Mouse (Mus musculus): ENCODE measurements around the gene 0610030E20Rik. TPM values are rescaled to one million over a fixed set of nuclear protein-coding genes. Genes with fewer than 3 reads are reported as not detected.

The 0610030E20Rik gene
- polyA plus RNA-seq (2014; fragmentation: Nextera tagmentation; extraction: Ambion mirVana), result 19.6 and 25.0 TPM in 2 replicates

- Histone ChIP-seq H3K9ac (ENCODE audit: low read depth, low read length) (peak within 1 kb of the TSS; percentile 95), H3K27me3 (replicated peaks; ENCODE audit: control insufficient read depth, insufficient read depth, low read length) (0 out of 2 replicates have a peak, but pooled peaks cover 2% of the 10 kb centered on the region), H3K27ac (replicated peaks; ENCODE audit: low read depth, low read length) (peak within 1 kb of the TSS; percentile 92), H3K9me3 (ENCODE audit: control insufficient read depth, low read length) (no peaks in the 10 kb centered on the region), H3K4me2 (ENCODE audit: low read depth, low read length) (peak within 1 kb of the TSS; percentile 81), H3K4me1 (ENCODE audit: control insufficient read depth, insufficient read depth, low read length) (peaks cover 25% of the 10 kb centered on the region), H3K36me3 (ENCODE audit: control insufficient read depth, insufficient read depth, low read length) (peaks cover 33% of the 10 kb centered on the region), H3K4me3 (ENCODE audit: low read depth, low read length) (peak within 1 kb of the TSS; percentile 86)
- DNase-seq (ENCODE audit: low spot score), result peak; percentile 86
- WGBS, result 0% methylated on average over 46 of the region's 72 CpGs
- peak; percentile 70 for ATAC-seq (ENCODE audit: low read depth)
Observed at GRCm38 (mm10) chr6:72347166-72347941, at the start of gene 0610030E20Rik. Gene 0610030E20Rik, plus strand, starts transcription at chr6:72347317.

GRCm38 (mm10) chr6:72297825-72298224 is 49.3 kb upstream of the 0610030E20Rik start:
- Histone ChIP-seq H3K4me3 (ENCODE audit: low read depth, low read length) (no peak overlapping the region), H3K4me2 (ENCODE audit: low read depth, low read length) (no peak overlapping the region), H3K36me3 (ENCODE audit: control insufficient read depth, insufficient read depth, low read length) (no peaks in the 10 kb centered on the region), H3K27me3 (replicated peaks; ENCODE audit: control insufficient read depth, insufficient read depth, low read length) (no peaks in the 10 kb centered on the region), H3K9me3 (ENCODE audit: control insufficient read depth, low read length) (no peaks in the 10 kb centered on the region), H3K9ac (ENCODE audit: low read depth, low read length) (no peak overlapping the region), H3K4me1 (ENCODE audit: control insufficient read depth, insufficient read depth, low read length) (no peaks in the 10 kb centered on the region), H3K27ac (replicated peaks; ENCODE audit: low read depth, low read length) (no peak overlapping the region)
- DNase-seq (ENCODE audit: low spot score), result no peak
- ATAC-seq (ENCODE audit: low read depth), result no peak
- WGBS, result 60% methylated on average over 3 of the region's 3 CpGs

GRCm38 (mm10) chr6:72302349-72302925 is 44.7 kb upstream of the 0610030E20Rik start:
- no peaks in the 10 kb centered on the region for H3K9me3 ChIP-seq (ENCODE audit: control insufficient read depth, low read length)

GRCm38 (mm10) chr6:72303510-72303909 is 43.6 kb upstream of the 0610030E20Rik start:
- DNase-seq (ENCODE audit: low spot score) (no peak), ATAC-seq (ENCODE audit: low read depth) (no peak)
- H3K27ac ChIP-seq (replicated peaks; ENCODE audit: low read depth, low read length), result no peak overlapping the region
- WGBS, result 35% methylated on average over 9 of the region's 9 CpGs
- no peak overlapping the region for H3K9ac ChIP-seq (ENCODE audit: low read depth, low read length)
- H3K27me3 ChIP-seq (replicated peaks; ENCODE audit: control insufficient read depth, insufficient read depth, low read length), result no peaks in the 10 kb centered on the region
- H3K4me2 ChIP-seq (ENCODE audit: low read depth, low read length), result no peak overlapping the region
- no peaks in the 10 kb centered on the region for H3K36me3 ChIP-seq (ENCODE audit: control insufficient read depth, insufficient read depth, low read length)
- no peaks in the 10 kb centered on the region for H3K4me1 ChIP-seq (ENCODE audit: control insufficient read depth, insufficient read depth, low read length)
- H3K9me3 ChIP-seq (ENCODE audit: control insufficient read depth, low read length), result no peaks in the 10 kb centered on the region
- H3K4me3 ChIP-seq (ENCODE audit: low read depth, low read length), result no peak overlapping the region

More at GRCm38 (mm10) chr6:72302349-72302925, 44.7 kb upstream of the 0610030E20Rik start:
- Histone ChIP-seq H3K4me2 (ENCODE audit: low read depth, low read length) (no peak overlapping the region), H3K36me3 (ENCODE audit: control insufficient read depth, insufficient read depth, low read length) (no peaks in the 10 kb centered on the region), H3K4me3 (ENCODE audit: low read depth, low read length) (no peak overlapping the region), H3K4me1 (ENCODE audit: control insufficient read depth, insufficient read depth, low read length) (no peaks in the 10 kb centered on the region), H3K9ac (ENCODE audit: low read depth, low read length) (no peak overlapping the region), H3K27ac (replicated peaks; ENCODE audit: low read depth, low read length) (no peak overlapping the region), H3K27me3 (replicated peaks; ENCODE audit: control insufficient read depth, insufficient read depth, low read length) (no peaks in the 10 kb centered on the region)
- ATAC-seq (ENCODE audit: low read depth) (no peak), DNase-seq (ENCODE audit: low spot score) (no peak)
- 87% methylated on average over 11 of the region's 11 CpGs for WGBS

- no peaks in the 10 kb centered on the region for H3K9me3 ChIP-seq (ENCODE audit: control insufficient read depth, low read length)
- no peaks in the 10 kb centered on the region for H3K27me3 ChIP-seq (replicated peaks; ENCODE audit: control insufficient read depth, insufficient read depth, low read length)
- ATAC-seq (ENCODE audit: low read depth) (no peak), DNase-seq (ENCODE audit: low spot score) (no peak)
- H3K9ac ChIP-seq (ENCODE audit: low read depth, low read length), result no peak overlapping the region
- peaks cover 24% of the 10 kb centered on the region; the same call in 1 of the 2 replicates for H3K36me3 ChIP-seq (ENCODE audit: control insufficient read depth, insufficient read depth, low read length)
- no peak overlapping the region for H3K27ac ChIP-seq (replicated peaks; ENCODE audit: low read depth, low read length)
- H3K4me1 ChIP-seq (ENCODE audit: control insufficient read depth, insufficient read depth, low read length), result no peaks in the 10 kb centered on the region
- H3K4me3 ChIP-seq (ENCODE audit: low read depth, low read length), result no peak overlapping the region
- H3K4me2 ChIP-seq (ENCODE audit: low read depth, low read length), result no peak overlapping the region
- WGBS, result 89% methylated on average over 3 of the region's 3 CpGs
Observed at GRCm38 (mm10) chr6:72312198-72312597, 34.9 kb upstream of the 0610030E20Rik start.

GRCm38 (mm10) chr6:72313124-72313867 is 33.8 kb upstream of the 0610030E20Rik start:
- ATAC-seq (ENCODE audit: low read depth) (no peak), DNase-seq (ENCODE audit: low spot score) (no peak)
- H3K9me3 ChIP-seq (ENCODE audit: control insufficient read depth, low read length), result no peaks in the 10 kb centered on the region
- no peaks in the 10 kb centered on the region for H3K4me1 ChIP-seq (ENCODE audit: control insufficient read depth, insufficient read depth, low read length)
- peaks cover 35% of the 10 kb centered on the region for H3K36me3 ChIP-seq (ENCODE audit: control insufficient read depth, insufficient read depth, low read length)
- no peaks in the 10 kb centered on the region for H3K27me3 ChIP-seq (replicated peaks; ENCODE audit: control insufficient read depth, insufficient read depth, low read length)
- H3K4me3 ChIP-seq (ENCODE audit: low read depth, low read length), result no peak overlapping the region
- WGBS, result 85% methylated on average over 11 of the region's 11 CpGs
- H3K27ac ChIP-seq (replicated peaks; ENCODE audit: low read depth, low read length), result no peak overlapping the region
- no peak overlapping the region for H3K9ac ChIP-seq (ENCODE audit: low read depth, low read length)
- no peak overlapping the region for H3K4me2 ChIP-seq (ENCODE audit: low read depth, low read length)

GRCm38 (mm10) chr6:72315384-72315783 is 31.7 kb upstream of the 0610030E20Rik start:
- H3K9ac ChIP-seq (ENCODE audit: low read depth, low read length), result no peak overlapping the region
- H3K4me2 ChIP-seq (ENCODE audit: low read depth, low read length), result no peak overlapping the region
- H3K36me3 ChIP-seq (ENCODE audit: control insufficient read depth, insufficient read depth, low read length), result peaks cover 54% of the 10 kb centered on the region
- H3K9me3 ChIP-seq (ENCODE audit: control insufficient read depth, low read length), result no peaks in the 10 kb centered on the region
- ATAC-seq (ENCODE audit: low read depth), result no peak
- no peaks in the 10 kb centered on the region for H3K4me1 ChIP-seq (ENCODE audit: control insufficient read depth, insufficient read depth, low read length)
- no peak overlapping the region for H3K4me3 ChIP-seq (ENCODE audit: low read depth, low read length)
- 75% methylated on average over 2 of the region's 2 CpGs for WGBS
- no peaks in the 10 kb centered on the region for H3K27me3 ChIP-seq (replicated peaks; ENCODE audit: control insufficient read depth, insufficient read depth, low read length)
- no peak for DNase-seq (ENCODE audit: low spot score)
- H3K27ac ChIP-seq (replicated peaks; ENCODE audit: low read depth, low read length), result no peak overlapping the region

- H3K4me3 ChIP-seq (ENCODE audit: low read depth, low read length), result no peak overlapping the region
- H3K4me1 ChIP-seq (ENCODE audit: control insufficient read depth, insufficient read depth, low read length), result no peaks in the 10 kb centered on the region
- WGBS, result 63% methylated on average over 1 of the region's 1 CpGs
- H3K4me2 ChIP-seq (ENCODE audit: low read depth, low read length), result no peak overlapping the region
- DNase-seq (ENCODE audit: low spot score), result peak; percentile 39
- ATAC-seq (ENCODE audit: low read depth), result no peak
- peaks cover 61% of the 10 kb centered on the region for H3K36me3 ChIP-seq (ENCODE audit: control insufficient read depth, insufficient read depth, low read length)
- no peak overlapping the region for H3K27ac ChIP-seq (replicated peaks; ENCODE audit: low read depth, low read length)
- H3K27me3 ChIP-seq (replicated peaks; ENCODE audit: control insufficient read depth, insufficient read depth, low read length), result no peaks in the 10 kb centered on the region
- H3K9me3 ChIP-seq (ENCODE audit: control insufficient read depth, low read length), result no peaks in the 10 kb centered on the region
- H3K9ac ChIP-seq (ENCODE audit: low read depth, low read length), result no peak overlapping the region
Observed at GRCm38 (mm10) chr6:72316044-72316443, 31.1 kb upstream of the 0610030E20Rik start.
